Mouse (Mus musculus): ENCODE results near the gene Tgm1.

Gene Tgm1

GRCm38 (mm10) chr14:55713729-55714122, at the start of gene Tgm1:
Gene Tgm1, minus strand, starts transcription at chr14:55713926.
- no peak for DNase-seq (ENCODE audit: low read depth, low spot score)

GRCm38 (mm10) chr14:55763166-55763565, 49.4 kb upstream of the Tgm1 start:
- no peak for DNase-seq (ENCODE audit: low read depth, low spot score)

- peak; percentile 74 for DNase-seq (ENCODE audit: low read depth, low spot score)
These were observed 48.5 kb upstream of the Tgm1 start for GRCm38 (mm10) chr14:55762001-55762821.

- no peak for DNase-seq (ENCODE audit: low read depth, low spot score)
These were observed 47.4 kb upstream of the Tgm1 start, which contains the start of gene Ltb4r2 for GRCm38 (mm10) chr14:55761163-55761562. Gene Ltb4r2, plus strand, starts transcription at chr14:55761428.

GRCm38 (mm10) chr14:55760156-55760555, 46.4 kb upstream of the Tgm1 start:
- peak; percentile 89 for DNase-seq (ENCODE audit: low read depth, low spot score)

GRCm38 (mm10) chr14:55758363-55758784, 44.6 kb upstream of the Tgm1 start, which contains the start of gene Cideb:
Gene Cideb, minus strand, starts transcription at chr14:55758458.
- DNase-seq (ENCODE audit: low read depth, low spot score), result peak; percentile 76

- DNase-seq (ENCODE audit: low read depth, low spot score), result no peak
These were observed 43.8 kb upstream of the Tgm1 start for GRCm38 (mm10) chr14:55757566-55757965.

GRCm38 (mm10) chr14:55747051-55747847, 33.5 kb upstream of the Tgm1 start:
- DNase-seq (ENCODE audit: low read depth, low spot score), result no peak

GRCm38 (mm10) chr14:55745861-55746237, 32.1 kb upstream of the Tgm1 start:
- DNase-seq (ENCODE audit: low read depth, low spot score), result no peak

GRCm38 (mm10) chr14:55745180-55745860, 31.6 kb upstream of the Tgm1 start, which contains the start of the genes Dhrs1 and Nop9:
Gene Dhrs1, minus strand, starts transcription at chr14:55745690.
Gene Nop9, plus strand, starts transcription at chr14:55745693.
- DNase-seq (ENCODE audit: low read depth, low spot score), result peak; percentile 95

- peak; percentile 89 for DNase-seq (ENCODE audit: low read depth, low spot score)
These were observed 30.0 kb upstream of the Tgm1 start for GRCm38 (mm10) chr14:55743711-55744110.

- DNase-seq (ENCODE audit: low read depth, low spot score), result no peak
These were observed 23.5 kb upstream of the Tgm1 start for GRCm38 (mm10) chr14:55737086-55737687.

- no peak for DNase-seq (ENCODE audit: low read depth, low spot score)
These were observed 22.0 kb upstream of the Tgm1 start for GRCm38 (mm10) chr14:55735758-55736157.

GRCm38 (mm10) chr14:55735334-55735733, 21.6 kb upstream of the Tgm1 start:
- DNase-seq (ENCODE audit: low read depth, low spot score), result no peak

- DNase-seq (ENCODE audit: low read depth, low spot score), result no peak
These were observed 21.1 kb upstream of the Tgm1 start for GRCm38 (mm10) chr14:55734869-55735268.

- DNase-seq (ENCODE audit: low read depth, low spot score), result no peak
These were observed 20.2 kb upstream of the Tgm1 start for GRCm38 (mm10) chr14:55733889-55734288.

GRCm38 (mm10) chr14:55730531-55731032, 16.9 kb upstream of the Tgm1 start:
- DNase-seq (ENCODE audit: low read depth, low spot score), result no peak

GRCm38 (mm10) chr14:55730116-55730515, 16.4 kb upstream of the Tgm1 start:
- DNase-seq (ENCODE audit: low read depth, low spot score), result no peak

- no peak for DNase-seq (ENCODE audit: low read depth, low spot score)
These were observed 14.4 kb upstream of the Tgm1 start for GRCm38 (mm10) chr14:55727889-55728685.

GRCm38 (mm10) chr14:55726261-55726660, 12.5 kb upstream of the Tgm1 start:
- no peak for DNase-seq (ENCODE audit: low read depth, low spot score)

Measured in ZHBTc4 (cell line).